Mouse (Mus musculus) lung, postnatal 0 days (tissue): ENCODE data around the gene Mfsd4b2.

Source experiments
- CTCF ChIP-seq: IDR thresholded peaks from 2 replicates; pipeline ENCODE4 v1.5.1; 2016; ENCODE audit warnings: antibody characterized with exemption, mild to moderate bottlenecking
- EP300 ChIP-seq: IDR thresholded peaks from 2 replicates; pipeline ENCODE4 v1.6.1; 2016; ENCODE audit warnings: antibody characterized with exemption, mild to moderate bottlenecking, control low read depth

- TF ChIP-seq CTCF (no peak), EP300 (no peak)
These were observed 35.2 kb upstream of the Mfsd4b2 start for GRCm38 (mm10) chr10:39961906-39962305.
